Mouse (Mus musculus): ENCODE measurements around the gene Ptprg.

DNA sequence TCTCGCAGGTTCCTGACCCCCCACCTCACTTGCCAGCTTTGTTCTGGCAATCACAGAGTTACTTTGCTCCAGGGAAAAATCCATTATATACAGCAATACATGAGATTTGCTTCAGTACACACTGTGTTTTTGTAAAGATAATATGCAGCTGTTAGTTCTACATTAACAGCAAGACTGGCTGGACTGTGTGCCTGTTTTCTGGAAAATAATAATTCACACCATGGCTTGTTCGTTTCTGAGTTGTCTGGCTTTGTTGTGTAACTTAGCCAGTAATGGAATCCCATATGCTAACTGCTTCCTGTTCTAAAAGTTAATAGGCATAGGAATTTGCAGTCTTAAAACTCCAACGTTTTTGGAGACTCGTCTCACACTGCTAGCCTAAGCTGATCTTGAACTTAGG, 635.0 kb downstream of the Ptprg start:
- TF ChIP-seq CTCF (IDR thresholded peaks at IDR 0.05; ENCODE audit: control insufficient read depth, insufficient read depth, insufficient read length) (no peak), CEBPB (IDR thresholded peaks at IDR 0.05; ENCODE audit: low read depth) (no peak), MYOG (IDR thresholded peaks at IDR 0.05; ENCODE audit: control insufficient read depth, extremely low read depth, insufficient read length) (no peak)

All from C2C12 (cell line).